Mouse (Mus musculus): ENCODE measurements around the gene Mrps23.
A peak's percentile ranks its signal among the peaks of the same experiment; 100 is the strongest.

Gene Mrps23

GRCm38 (mm10) chr11:88203712-88204532 lies at the start of gene Mrps23:
Mrps23 (plus strand) TSS chr11:88204388.
- DNase-seq: peak; percentile 94

- DNase-seq: no peak
These were observed 49.7 kb upstream of the Mrps23 start for GRCm38 (mm10) chr11:88154500-88154899.

GRCm38 (mm10) chr11:88155451-88155850 lies 48.7 kb upstream of the Mrps23 start:
- DNase-seq: peak; percentile 60

GRCm38 (mm10) chr11:88155998-88156397 lies 48.2 kb upstream of the Mrps23 start:
- peak; percentile 46 for DNase-seq

GRCm38 (mm10) chr11:88156403-88156802 lies 47.8 kb upstream of the Mrps23 start:
- DNase-seq: no peak

- peak; percentile 61 for DNase-seq
These were observed 45.3 kb upstream of the Mrps23 start for GRCm38 (mm10) chr11:88158842-88159246.

- DNase-seq: no peak
These were observed 44.8 kb upstream of the Mrps23 start for GRCm38 (mm10) chr11:88159389-88159788.

GRCm38 (mm10) chr11:88160316-88160715 lies 43.9 kb upstream of the Mrps23 start:
- DNase-seq: no peak

GRCm38 (mm10) chr11:88161051-88161581 lies 43.1 kb upstream of the Mrps23 start:
- DNase-seq: peak; percentile 89

- peak; percentile 92 for DNase-seq
These were observed 42.4 kb upstream of the Mrps23 start for GRCm38 (mm10) chr11:88161651-88162362.

GRCm38 (mm10) chr11:88162740-88163139 lies 41.4 kb upstream of the Mrps23 start:
- DNase-seq: no peak

- DNase-seq: no peak
These were observed 39.9 kb upstream of the Mrps23 start for GRCm38 (mm10) chr11:88164213-88164723.

GRCm38 (mm10) chr11:88164801-88165377 lies 39.3 kb upstream of the Mrps23 start:
- DNase-seq: peak; percentile 94

GRCm38 (mm10) chr11:88165683-88166364 lies 38.4 kb upstream of the Mrps23 start:
- peak; percentile 36 for DNase-seq

- DNase-seq: no peak
These were observed 37.7 kb upstream of the Mrps23 start for GRCm38 (mm10) chr11:88166471-88166870.

- no peak for DNase-seq
These were observed 35.6 kb upstream of the Mrps23 start for GRCm38 (mm10) chr11:88168611-88169010.

- no peak for DNase-seq
These were observed 34.6 kb upstream of the Mrps23 start for GRCm38 (mm10) chr11:88169531-88170040.

- DNase-seq: no peak
These were observed 33.6 kb upstream of the Mrps23 start for GRCm38 (mm10) chr11:88170606-88171005.

- peak; percentile 37 for DNase-seq
These were observed 32.2 kb upstream of the Mrps23 start for GRCm38 (mm10) chr11:88171876-88172442.

GRCm38 (mm10) chr11:88172601-88173325 lies 31.4 kb upstream of the Mrps23 start:
- DNase-seq: peak; percentile 73

GRCm38 (mm10) chr11:88173386-88174025 lies 30.7 kb upstream of the Mrps23 start:
- DNase-seq: no peak

Data from kidney, adult 11 months (tissue).